Mouse (Mus musculus) C2C12 (cell line): ENCODE measurements around the gene Ten1. TPM values are rescaled to one million over a fixed set of nuclear protein-coding genes. Genes with fewer than 3 reads are reported as not detected.

ENCODE experiments used
- H3K27me3 ChIP-seq: one replicate; pipeline ENCODE4 v1.6.1; 2011; ENCODE audit not compliant: control insufficient read depth, insufficient read depth, insufficient read length
- H3K36me3 ChIP-seq: one replicate; pipeline ENCODE4 v1.6.1; 2011; ENCODE audit not compliant: control insufficient read depth, insufficient read depth
- H3K4me3 ChIP-seq: one replicate; pipeline ENCODE4 v1.5.1; 2011; ENCODE audit warnings: mild to moderate bottlenecking, control low read depth; ENCODE audit not compliant: poor library complexity, insufficient read depth, severe bottlenecking
- H3K79me2 ChIP-seq: one replicate; pipeline ENCODE4 v1.6.1; 2011; ENCODE audit not compliant: control insufficient read depth, insufficient read depth
- H3K79me3 ChIP-seq: one replicate; pipeline ENCODE4 v1.6.1; 2011; ENCODE audit warnings: low read depth, control low read depth
- H3ac ChIP-seq: one replicate; pipeline ENCODE3; 2011; ENCODE audit warnings: low read depth; ENCODE audit not compliant: control insufficient read depth, insufficient read length
- CEBPB ChIP-seq: IDR thresholded peaks from one replicate; pipeline ENCODE4 v1.6.1; 2011; ENCODE audit warnings: low read depth, mild to moderate bottlenecking, control low read depth, moderate library complexity
- CTCF ChIP-seq: IDR thresholded peaks from one replicate; pipeline ENCODE4 v1.5.1; 2011; ENCODE audit not compliant: control insufficient read depth, insufficient read depth, insufficient read length
- FOSL1 ChIP-seq: IDR thresholded peaks from one replicate; pipeline ENCODE4 v1.8.0; 2011; ENCODE audit warnings: mild to moderate bottlenecking, low read length; ENCODE audit not compliant: poor library complexity, insufficient read depth, severe bottlenecking
- MAX ChIP-seq: IDR thresholded peaks from one replicate; pipeline ENCODE4 v1.6.1; 2011; ENCODE audit warnings: mild to moderate bottlenecking, control low read depth
- MYOD1 ChIP-seq: IDR thresholded peaks from one replicate; pipeline ENCODE4 v1.6.1; 2011; ENCODE audit warnings: low read depth; ENCODE audit not compliant: control insufficient read depth, insufficient read length
- MYOG ChIP-seq: IDR thresholded peaks from one replicate; pipeline ENCODE4 v1.6.1; 2011; ENCODE audit not compliant: control insufficient read depth, insufficient read length; ENCODE audit errors: extremely low read depth
- USF1 ChIP-seq: IDR thresholded peaks from one replicate; pipeline ENCODE4 v1.6.1; 2011; ENCODE audit warnings: low read depth, mild to moderate bottlenecking, control low read depth, moderate library complexity
- polyA plus RNA-seq: library from polyadenylated mRNA; unstranded; fragments of >200 nt; fragmentation: generic; extraction: Trizol; gene quantifications from one replicate; pipeline ENCODE4 v1.2.1, GENCODE M21; 2012; ENCODE audit warnings: missing spikeins

Gene Ten1
- polyA plus RNA-seq, 1 experiment: 48.8 TPM

GRCm38 (mm10) chr11:116198132-116198531, 523 bp upstream of the Ten1 start:
- Histone ChIP-seq H3ac (peak overlapping the region; percentile 81), H3K27me3 (no peaks in the 10 kb centered on the region), H3K79me2 (peaks cover 50% of the 10 kb centered on the region), H3K4me3 (peak overlapping the region; percentile 61), H3K36me3 (peaks cover 6% of the 10 kb centered on the region), H3K79me3 (peaks cover 2% of the 10 kb centered on the region)
- no peak for TF ChIP-seq CTCF

DNA sequence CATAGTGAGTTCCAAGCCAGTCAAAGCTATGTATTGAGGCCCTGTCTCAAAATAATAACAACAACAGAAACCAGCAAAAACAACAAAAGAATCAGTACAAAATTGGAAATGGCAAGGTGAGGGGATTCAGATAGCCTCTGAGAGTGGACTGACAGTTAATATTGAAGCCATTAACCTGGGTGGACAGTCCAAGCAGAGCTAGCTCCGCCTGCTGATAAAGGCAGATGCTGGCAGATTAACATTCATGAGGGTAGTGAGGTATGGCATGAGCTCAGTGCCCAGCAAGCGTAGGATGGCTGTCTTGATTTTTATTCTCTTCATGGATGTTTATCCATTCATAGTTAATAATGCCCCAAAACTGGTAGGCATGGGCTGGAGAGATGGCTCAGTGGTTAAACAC, 2.5 kb downstream of the Ten1 start:
- no peak overlapping the region for H3ac ChIP-seq
- no peak for TF ChIP-seq CEBPB
- TF ChIP-seq MYOD1: no peak
- TF ChIP-seq MYOG: no peak
- TF ChIP-seq MAX: no peak
- no peak for TF ChIP-seq CTCF
- TF ChIP-seq USF1: no peak
- TF ChIP-seq FOSL1: no peak
- no peaks in the 10 kb centered on the region for H3K79me3 ChIP-seq

GRCm38 (mm10) chr11:116203150-116203549, 4.5 kb downstream of the Ten1 start:
- no peak for TF ChIP-seq MAX
- TF ChIP-seq FOSL1: no peak
- TF ChIP-seq USF1: no peak
- no peak for TF ChIP-seq MYOD1
- no peak for TF ChIP-seq CTCF
- TF ChIP-seq MYOG: no peak
- no peak for TF ChIP-seq CEBPB
- no peak overlapping the region for H3ac ChIP-seq
- H3K79me2 ChIP-seq: peaks cover 10% of the 10 kb centered on the region
- H3K36me3 ChIP-seq: peaks cover 23% of the 10 kb centered on the region
- no peaks in the 10 kb centered on the region for H3K27me3 ChIP-seq
- H3K79me3 ChIP-seq: no peaks in the 10 kb centered on the region
- H3K4me3 ChIP-seq: no peak overlapping the region

More for the DNA sequence above, 2.5 kb downstream of the Ten1 start:
- no peaks in the 10 kb centered on the region for H3K27me3 ChIP-seq
- H3K79me2 ChIP-seq: peaks cover 29% of the 10 kb centered on the region
- H3K4me3 ChIP-seq: no peak overlapping the region
- H3K36me3 ChIP-seq: peaks cover 16% of the 10 kb centered on the region

- H3ac ChIP-seq: no peak overlapping the region
- H3K4me3 ChIP-seq: no peak overlapping the region
- peaks cover 23% of the 10 kb centered on the region for H3K36me3 ChIP-seq
- no peaks in the 10 kb centered on the region for H3K79me3 ChIP-seq
- H3K27me3 ChIP-seq: no peaks in the 10 kb centered on the region
- no peak for TF ChIP-seq MYOG
- TF ChIP-seq CEBPB: no peak
- no peak for TF ChIP-seq MAX
- no peak for TF ChIP-seq FOSL1
- no peak for TF ChIP-seq CTCF
- TF ChIP-seq MYOD1: no peak
- no peak for TF ChIP-seq USF1
- no peaks in the 10 kb centered on the region for H3K79me2 ChIP-seq
These were observed 8.0 kb downstream of the Ten1 start for GRCm38 (mm10) chr11:116206678-116207077.

- TF ChIP-seq CEBPB (no peak), MAX (no peak), FOSL1 (no peak), MYOD1 (no peak), USF1 (no peak), MYOG (no peak), CTCF (no peak)
- Histone ChIP-seq H3K27me3 (no peaks in the 10 kb centered on the region), H3ac (no peak overlapping the region), H3K79me3 (no peaks in the 10 kb centered on the region), H3K79me2 (no peaks in the 10 kb centered on the region), H3K4me3 (no peak overlapping the region), H3K36me3 (peaks cover 23% of the 10 kb centered on the region)
These were observed 10.0 kb downstream of the Ten1 start for GRCm38 (mm10) chr11:116208660-116209059.

DNA sequence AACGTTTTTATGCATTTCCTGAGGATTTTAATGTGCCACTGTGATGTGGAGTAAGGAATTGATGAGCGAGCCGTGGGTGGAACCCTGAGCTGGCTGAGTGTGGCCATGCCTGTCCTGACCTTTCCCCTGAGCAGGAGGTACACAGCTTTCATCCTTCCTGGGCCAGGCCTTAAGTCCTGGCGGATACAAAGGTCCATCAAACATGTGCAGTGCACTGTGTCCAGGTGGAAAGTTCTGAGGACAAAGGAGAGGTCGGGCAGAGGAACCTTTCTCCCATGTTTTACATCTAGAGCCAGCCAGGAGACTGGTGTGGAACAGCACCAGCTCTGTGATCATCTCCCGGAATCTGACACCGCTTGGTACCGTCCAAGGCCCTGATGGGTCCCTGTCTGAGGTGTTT, 10.6 kb downstream of the Ten1 start:
- Histone ChIP-seq H3K79me2 (no peaks in the 10 kb centered on the region), H3K79me3 (no peaks in the 10 kb centered on the region), H3K36me3 (peaks cover 23% of the 10 kb centered on the region), H3K4me3 (no peak overlapping the region), H3ac (no peak overlapping the region), H3K27me3 (no peaks in the 10 kb centered on the region)
- TF ChIP-seq CEBPB: no peak
